Mouse (Mus musculus): Measurements from ENCODE around the gene Astn1. TPM values are rescaled to one million over a fixed set of nuclear protein-coding genes. Genes with fewer than 3 reads are reported as not detected.

The Astn1 gene
- polyA plus RNA-seq, 1 experiment from 2014 or later, result 38.4 TPM

DNA sequence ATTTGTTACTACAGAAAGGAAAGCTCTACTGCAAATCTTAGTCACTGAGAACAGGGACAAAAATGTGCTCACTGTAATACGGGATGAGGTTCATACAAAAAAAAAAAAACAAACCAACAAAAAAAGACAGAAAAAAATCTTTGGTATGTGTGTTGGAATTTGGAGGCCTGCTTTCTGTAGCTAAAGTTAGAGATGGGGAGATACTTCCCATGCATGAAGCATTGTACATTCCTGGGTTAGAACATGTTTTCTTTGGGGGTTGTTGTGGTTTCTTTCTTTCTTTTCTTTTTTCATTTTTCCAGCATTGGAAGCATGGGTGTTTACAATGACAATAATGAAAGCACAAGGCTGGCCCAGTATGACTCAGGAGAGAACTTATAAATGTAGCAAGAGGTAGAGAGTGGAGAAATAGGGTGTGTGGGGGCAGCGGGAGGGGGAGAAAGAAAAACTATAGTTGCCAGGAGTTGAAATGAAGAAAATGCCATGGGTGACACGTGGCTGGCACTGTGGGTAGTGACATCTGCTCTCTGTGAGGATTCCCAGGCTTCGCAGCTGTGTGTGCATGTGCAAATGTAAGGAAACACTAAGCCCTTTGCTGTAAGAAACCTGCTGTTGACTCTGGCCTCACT, 370.9 kb downstream of the Astn1 start:
- Histone ChIP-seq H3K4me3 (ENCODE audit: low read depth, low read length) (no peak overlapping the region), H3K27me3 (replicated peaks; ENCODE audit: control insufficient read depth, insufficient read depth, low read length) (no peaks in the 10 kb centered on the region), H3K9me3 (replicated peaks; ENCODE audit: control insufficient read depth, low read length) (no peaks in the 10 kb centered on the region), H3K36me3 (ENCODE audit: control insufficient read depth, insufficient read depth, low read length) (no peaks in the 10 kb centered on the region), H3K27ac (ENCODE audit: low read depth, low read length) (no peak overlapping the region), H3K4me2 (ENCODE audit: low read length) (no peak overlapping the region), H3K4me1 (ENCODE audit: control insufficient read depth, insufficient read depth, low read length) (no peaks in the 10 kb centered on the region), H3K9ac (ENCODE audit: low read length) (no peak overlapping the region)
- DNase-seq (ENCODE audit: low spot score) (peak; percentile 29), ATAC-seq (no peak)
- WGBS, result 70% methylated on average over 4 of the region's 4 CpGs

DNA sequence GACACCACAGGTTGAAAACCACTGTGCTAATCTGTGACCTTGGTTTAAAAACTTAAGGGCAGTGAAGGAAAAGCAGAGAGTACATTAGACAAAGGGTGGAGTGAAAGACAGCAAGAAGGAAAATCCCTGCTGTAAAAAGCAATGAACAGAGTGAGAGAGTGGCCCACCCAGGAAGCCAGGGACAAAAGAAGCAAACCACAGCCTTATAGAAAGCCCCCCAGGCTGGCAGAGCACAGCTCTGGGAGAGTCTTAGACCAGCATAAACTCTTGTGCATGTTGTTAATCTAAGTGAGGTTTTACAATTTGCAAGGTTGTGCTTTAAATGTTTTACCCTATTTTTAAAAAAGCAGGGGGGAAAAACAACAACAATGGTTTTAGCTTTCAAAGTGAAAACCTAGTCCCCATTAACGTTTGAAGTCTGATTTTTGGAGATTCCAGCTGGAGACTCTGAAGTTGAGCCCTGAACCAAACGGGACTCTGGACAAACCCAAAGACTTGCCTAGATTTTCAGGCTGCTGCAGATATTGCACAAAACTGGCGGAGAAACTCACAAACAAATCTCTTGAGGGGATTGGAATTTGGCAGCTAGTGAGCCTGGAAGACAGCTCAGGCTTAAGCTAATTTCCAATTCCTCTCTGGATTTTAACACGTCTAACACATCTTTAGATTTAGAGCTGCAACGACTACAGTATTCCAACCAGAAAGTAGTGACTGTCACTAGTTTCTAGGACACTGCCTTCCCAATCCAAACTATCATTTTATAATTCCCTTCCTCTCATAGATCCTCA, 377.3 kb downstream of the Astn1 start:
- H3K4me1 ChIP-seq (ENCODE audit: control insufficient read depth, insufficient read depth, low read length), result no peaks in the 10 kb centered on the region
- no peak overlapping the region for H3K9ac ChIP-seq (ENCODE audit: low read length)
- H3K27ac ChIP-seq (ENCODE audit: low read depth, low read length), result no peak overlapping the region; the same call in 1 of the 2 replicates
- DNase-seq (ENCODE audit: low spot score) (peak; percentile 48), ATAC-seq (peak; percentile 34; the same call in 1 of the 2 replicates)
- no peak overlapping the region for H3K4me3 ChIP-seq (ENCODE audit: low read depth, low read length)
- H3K4me2 ChIP-seq (ENCODE audit: low read length), result no peak overlapping the region
- no peaks in the 10 kb centered on the region for H3K9me3 ChIP-seq (replicated peaks; ENCODE audit: control insufficient read depth, low read length)
- H3K36me3 ChIP-seq (ENCODE audit: control insufficient read depth, insufficient read depth, low read length), result no peaks in the 10 kb centered on the region
- WGBS, result 24% methylated on average over 5 of the region's 5 CpGs
- H3K27me3 ChIP-seq (replicated peaks; ENCODE audit: control insufficient read depth, insufficient read depth, low read length), result no peaks in the 10 kb centered on the region

DNA sequence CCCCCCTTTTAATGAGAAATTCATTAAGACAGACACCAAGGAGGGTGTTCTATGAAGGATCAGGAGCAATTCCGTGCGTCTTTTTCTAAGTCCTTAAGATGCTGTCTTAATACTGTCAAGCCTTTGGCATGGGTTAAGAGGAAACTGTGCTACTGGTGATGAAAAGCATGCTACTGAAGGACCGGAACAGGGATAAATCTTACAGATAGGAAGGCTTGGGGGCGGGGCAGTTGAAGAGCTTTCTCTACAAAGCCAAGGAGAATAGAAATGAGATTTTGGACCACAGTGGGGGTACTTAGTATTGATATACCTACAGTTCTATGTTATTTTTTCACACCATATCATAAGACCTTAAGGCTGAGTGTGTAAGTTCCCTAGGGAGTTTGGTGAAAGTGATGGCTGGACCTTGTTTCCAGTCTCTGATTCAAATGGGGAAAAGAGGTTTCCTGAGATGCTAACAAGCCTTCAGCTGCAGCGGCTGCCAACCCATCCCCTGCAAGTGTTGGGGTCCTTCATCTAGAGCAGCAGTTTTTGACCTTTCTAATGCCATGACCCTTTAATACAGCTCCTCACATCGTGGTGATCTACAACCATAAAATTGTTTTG, 378.2 kb downstream of the Astn1 start:
- no peak overlapping the region for H3K27ac ChIP-seq (ENCODE audit: low read depth, low read length)
- no peaks in the 10 kb centered on the region for H3K9me3 ChIP-seq (replicated peaks; ENCODE audit: control insufficient read depth, low read length)
- no peak overlapping the region for H3K9ac ChIP-seq (ENCODE audit: low read length)
- H3K4me2 ChIP-seq (ENCODE audit: low read length), result no peak overlapping the region
- 80% methylated on average over 6 of the region's 6 CpGs for WGBS
- H3K4me3 ChIP-seq (ENCODE audit: low read depth, low read length), result no peak overlapping the region
- no peak for DNase-seq (ENCODE audit: low spot score)
- ATAC-seq, result no peak
- no peaks in the 10 kb centered on the region for H3K27me3 ChIP-seq (replicated peaks; ENCODE audit: control insufficient read depth, insufficient read depth, low read length)
- H3K36me3 ChIP-seq (ENCODE audit: control insufficient read depth, insufficient read depth, low read length), result no peaks in the 10 kb centered on the region
- H3K4me1 ChIP-seq (ENCODE audit: control insufficient read depth, insufficient read depth, low read length), result no peaks in the 10 kb centered on the region

DNA sequence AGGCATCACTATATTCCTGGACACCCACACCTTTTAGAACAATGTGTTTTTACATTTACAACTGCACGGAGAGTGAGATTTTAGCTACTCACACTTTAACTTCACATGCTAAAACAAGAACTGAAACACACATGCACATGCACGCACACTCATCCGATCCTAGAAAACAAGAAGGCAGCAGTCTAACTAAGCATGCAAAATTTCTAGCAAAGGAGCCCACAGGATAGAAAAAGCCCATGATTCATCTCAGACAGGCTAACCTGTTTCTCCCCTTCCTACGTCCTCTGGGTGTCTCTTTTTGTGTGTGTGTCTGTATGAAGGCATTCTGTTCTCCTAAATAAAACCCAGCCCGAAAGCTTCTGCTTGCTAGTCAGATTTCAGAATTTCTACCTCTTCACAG, 378.9 kb downstream of the Astn1 start:
- H3K27ac ChIP-seq (ENCODE audit: low read depth, low read length), result no peak overlapping the region
- H3K9ac ChIP-seq (ENCODE audit: low read length), result no peak overlapping the region
- no peaks in the 10 kb centered on the region for H3K9me3 ChIP-seq (replicated peaks; ENCODE audit: control insufficient read depth, low read length)
- no peaks in the 10 kb centered on the region for H3K27me3 ChIP-seq (replicated peaks; ENCODE audit: control insufficient read depth, insufficient read depth, low read length)
- 90% methylated on average over 5 of the region's 5 CpGs for WGBS
- H3K4me2 ChIP-seq (ENCODE audit: low read length), result no peak overlapping the region
- DNase-seq (ENCODE audit: low spot score) (no peak), ATAC-seq (no peak)
- no peaks in the 10 kb centered on the region for H3K36me3 ChIP-seq (ENCODE audit: control insufficient read depth, insufficient read depth, low read length)
- no peaks in the 10 kb centered on the region for H3K4me1 ChIP-seq (ENCODE audit: control insufficient read depth, insufficient read depth, low read length)
- H3K4me3 ChIP-seq (ENCODE audit: low read depth, low read length), result no peak overlapping the region

MicroRNAs encoded within 50 kb of the gene (microRNA counts, 519-probe panel; counts per million panel counts)
- microRNA mmu-miR-488, result 3,616 counts per million, percentile 35 among the panel's probes with 10 or more counts

Small RNAs within 50 kb of the gene (microRNA-seq; reads per million reads assigned to microRNA genes)
- 174 reads per million, percentile 64 among the genes with 10 or more reads in this experiment for gene Mir488

Other genes starting within 250 kb of the Astn1 start
- 23.6 and 36.7 TPM in 2 replicates for gene Brinp2, start 5.9 kb upstream of the Astn1 start, polyA plus RNA-seq (2014; fragmentation: Nextera tagmentation; extraction: Ambion mirVana)